Mouse (Mus musculus): Measurements from ENCODE around the gene 4930438A08Rik.

The 4930438A08Rik gene

GRCm38 (mm10) chr11:58281970-58282496, 7.4 kb downstream of the 4930438A08Rik start:
- CTCF ChIA-PET, result no interaction called here

GRCm38 (mm10) chr11:58282518-58282917, 7.9 kb downstream of the 4930438A08Rik start:
- CTCF ChIA-PET, result no interaction called here

- CTCF ChIA-PET, result no interaction called here
Measured at GRCm38 (mm10) chr11:58289992-58290682, 15.5 kb downstream of the 4930438A08Rik start.

- CTCF ChIA-PET, result no interaction called here
Measured at GRCm38 (mm10) chr11:58290812-58291211, 16.2 kb downstream of the 4930438A08Rik start.

- CTCF ChIA-PET, result no interaction called here
Measured at GRCm38 (mm10) chr11:58292791-58293190, 18.2 kb downstream of the 4930438A08Rik start.

- CTCF ChIA-PET, result interaction anchor here (0.6 kb wide), 1 partner anchor 598 kb away, joined by 7 read pairs; no protein-coding TSS in a partner anchor
Measured at GRCm38 (mm10) chr11:58297396-58297795, 22.8 kb downstream of the 4930438A08Rik start.

- CTCF ChIA-PET, result interaction anchor here (1.7 kb wide), 1 partner anchor 21 kb away, joined by 4 read pairs; no protein-coding TSS in a partner anchor
Measured at GRCm38 (mm10) chr11:58301057-58301456, 26.5 kb downstream of the 4930438A08Rik start.

GRCm38 (mm10) chr11:58301837-58302754, 27.5 kb downstream of the 4930438A08Rik start:
- CTCF ChIA-PET, result interaction anchor here (0.6 to 1.7 kb wide), 3 partner anchors 20 to 305 kb away, joined by 3 to 7 read pairs (median 4); no protein-coding TSS in a partner anchor

- CTCF ChIA-PET, result no interaction called here
Measured at GRCm38 (mm10) chr11:58302774-58303445, 28.3 kb downstream of the 4930438A08Rik start.

- CTCF ChIA-PET, result no interaction called here
Measured at GRCm38 (mm10) chr11:58303594-58303993, 29.0 kb downstream of the 4930438A08Rik start.

- CTCF ChIA-PET, result interaction anchor here (0.7 kb wide), 1 partner anchor 57 kb away, joined by 5 read pairs; no protein-coding TSS in a partner anchor
Measured at GRCm38 (mm10) chr11:58305299-58305698, 30.7 kb downstream of the 4930438A08Rik start.

GRCm38 (mm10) chr11:58306860-58307308, 32.3 kb downstream of the 4930438A08Rik start, which contains the start of gene Zfp692:
Gene Zfp692 (plus strand): TSS chr11:58307069.
- CTCF ChIA-PET, result no interaction called here

- CTCF ChIA-PET, result interaction anchor here (1.1 kb wide), 2 partner anchors 16 to 23 kb away, joined by 3 to 5 read pairs; partner anchors contain the start of genes Sh3bp5l and Zfp672
Measured at GRCm38 (mm10) chr11:58307411-58308080, 32.9 kb downstream of the 4930438A08Rik start.

- CTCF ChIA-PET, result interaction anchor here (1.1 kb wide), 1 partner anchor 15 kb away, joined by 5 read pairs; no protein-coding TSS in a partner anchor
Measured at GRCm38 (mm10) chr11:58308661-58309060, 34.1 kb downstream of the 4930438A08Rik start.

- CTCF ChIA-PET, result no interaction called here
Measured at GRCm38 (mm10) chr11:58314069-58314468, 39.5 kb downstream of the 4930438A08Rik start.

GRCm38 (mm10) chr11:58315536-58316168, 41.1 kb downstream of the 4930438A08Rik start:
- CTCF ChIA-PET, result interaction anchor here (1.0 kb wide), 1 partner anchor 14 kb away, joined by 3 read pairs; no protein-coding TSS in a partner anchor

GRCm38 (mm10) chr11:58316344-58316743, 41.7 kb downstream of the 4930438A08Rik start:
- CTCF ChIA-PET, result interaction anchor here (1.0 kb wide), 1 partner anchor 13 kb away, joined by 3 read pairs; no protein-coding TSS in a partner anchor

- CTCF ChIA-PET, result no interaction called here
Measured at GRCm38 (mm10) chr11:58316768-58317390, 42.3 kb downstream of the 4930438A08Rik start.

- CTCF ChIA-PET, result interaction anchor here (0.6 to 2.3 kb wide), 2 partner anchors 15 to 23 kb away, joined by 3 to 5 read pairs; no protein-coding TSS in a partner anchor
Measured at GRCm38 (mm10) chr11:58322824-58323569, 48.4 kb downstream of the 4930438A08Rik start.

Data from spleen, embryonic (tissue).